Mouse (Mus musculus) gonadal fat pad, adult 2 months (tissue): ENCODE results near the gene Alox12. TPM values are rescaled to one million over a fixed set of nuclear protein-coding genes. Genes with fewer than 3 reads are reported as not detected.

ENCODE experiments used
- DNase-seq: peaks from one replicate; pipeline ENCODE4 v3.0.0-alpha.2; 2012; ENCODE audit warnings: low read depth
- polyA plus RNA-seq: library from polyadenylated mRNA; depleted of rRNA; stranded (reverse); fragments of >200 nt; gene quantifications from 2 replicates; pipeline ENCODE4 v1.2.3, GENCODE M21; 2012

Gene Alox12
- polyA plus RNA-seq, 1 experiment, result 26.5 TPM

DNA sequence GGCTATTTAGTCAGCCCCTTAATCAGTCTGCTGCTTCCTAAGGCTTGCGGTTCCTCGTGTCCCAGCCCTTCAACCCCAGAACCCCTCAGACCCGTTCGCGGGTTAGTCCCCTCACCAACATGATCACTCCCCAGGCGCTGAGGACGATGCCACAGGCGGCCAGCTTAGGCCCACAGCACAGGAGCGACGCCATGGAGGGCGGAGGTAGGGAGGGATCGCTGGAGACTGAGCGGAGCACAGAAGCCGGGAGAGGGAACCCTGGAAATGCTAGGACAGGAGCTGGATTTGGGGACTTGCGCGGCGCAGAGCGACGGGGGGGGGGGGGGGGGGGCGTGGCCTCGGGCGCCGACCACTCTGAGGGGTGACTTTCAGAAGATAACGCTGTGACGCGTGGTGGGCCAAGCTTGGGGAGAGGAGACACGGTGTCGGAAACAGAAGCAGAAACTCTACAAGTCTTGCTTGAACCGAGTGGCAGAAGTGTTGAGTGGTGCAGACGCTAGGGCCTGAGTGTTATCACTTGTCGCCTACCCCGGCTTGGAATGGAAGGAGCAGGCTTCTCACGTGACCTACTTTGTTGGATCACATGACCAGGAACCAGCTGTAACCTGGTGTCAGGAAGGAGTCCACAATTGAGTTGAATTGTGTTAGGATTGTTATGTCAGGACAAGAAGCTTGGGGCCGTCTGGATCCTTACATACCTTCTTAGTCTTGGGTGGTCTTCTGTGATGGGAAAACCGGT is 15.4 kb downstream of the Alox12 start, which contains the start of the genes Gm21988 and Rnasek:
Gm21988 (minus strand) TSS at position 290 of the 739 bp plus-strand sequence.
Rnasek (minus strand) TSS at position 302 of the 739 bp plus-strand sequence.
- DNase-seq, result no peak

DNA sequence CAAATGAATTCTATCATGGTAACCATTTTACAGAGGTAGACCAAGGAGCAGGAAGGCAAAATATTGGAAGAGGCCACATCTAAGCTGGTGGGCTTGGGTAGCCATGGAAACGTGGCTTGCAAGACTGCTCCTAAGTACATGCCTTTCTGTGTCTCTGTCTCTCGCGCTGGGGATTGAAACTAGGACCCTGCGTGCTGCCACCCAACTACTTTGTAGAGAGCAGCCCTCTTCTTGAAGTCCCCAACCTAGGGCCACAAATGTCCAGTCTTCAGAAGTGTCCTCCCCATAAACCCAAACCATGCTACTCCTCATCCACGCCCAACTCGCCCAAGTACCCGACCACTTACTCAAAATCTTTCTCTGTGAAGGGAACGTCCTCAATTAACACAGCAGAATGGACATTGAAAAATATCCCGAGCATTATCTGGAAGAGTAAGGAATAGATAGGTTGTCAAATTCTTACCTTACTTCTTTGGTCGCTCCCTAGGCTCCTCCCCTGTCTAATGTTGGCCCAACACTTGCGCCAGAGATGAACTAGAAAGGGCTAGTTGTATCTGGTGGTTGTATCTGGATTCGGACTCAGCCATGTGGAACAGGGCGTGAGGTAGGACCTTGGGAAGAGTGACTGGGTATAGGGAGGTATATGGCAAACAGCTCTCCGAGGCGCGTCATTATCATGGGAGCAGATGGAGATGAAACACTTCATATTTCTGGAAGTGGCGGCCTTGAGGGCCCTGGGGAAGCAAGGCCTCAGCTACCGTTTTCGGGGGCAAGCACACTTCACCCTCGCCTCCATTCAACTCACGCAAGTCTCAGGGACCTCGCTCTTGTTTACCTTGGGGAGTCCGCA is 16.3 kb downstream of the Alox12 start:
- DNase-seq, result no peak

DNA sequence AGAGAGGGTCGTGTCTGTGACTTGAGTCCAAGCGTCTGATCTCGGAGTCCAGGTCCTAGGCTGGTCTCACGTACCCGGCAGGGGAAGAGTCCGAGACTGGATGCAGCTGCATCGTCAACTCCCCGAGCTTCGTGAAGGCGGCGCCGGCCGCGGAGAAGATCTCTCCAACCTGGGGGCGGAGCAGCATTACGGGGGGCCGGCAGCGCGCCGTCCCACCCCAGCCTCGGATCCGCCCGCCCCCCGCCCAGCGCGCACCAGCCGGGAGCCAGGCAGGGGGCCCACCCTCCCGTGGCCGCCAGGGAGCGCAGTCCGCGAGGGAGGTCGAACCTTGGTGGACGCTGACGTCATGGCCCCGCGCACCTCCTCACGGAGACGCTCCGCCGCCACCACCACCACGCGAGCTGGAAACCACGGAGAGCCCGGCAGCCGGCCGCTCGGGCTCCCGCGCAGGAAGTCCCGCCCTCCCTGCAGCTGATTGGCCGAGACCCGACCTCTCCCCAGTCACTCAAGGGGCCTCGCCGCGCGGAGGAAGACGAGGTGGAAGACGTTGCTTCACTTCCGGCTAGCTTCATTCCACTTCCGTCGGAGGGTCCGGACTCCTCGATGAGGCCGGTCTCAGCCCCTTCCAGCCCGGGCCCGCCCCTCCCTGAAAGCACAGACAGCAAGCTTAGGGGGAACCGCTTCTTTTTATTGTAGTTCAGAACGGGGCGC is 17.5 kb downstream of the Alox12 start, which contains the start of gene 0610010K14Rik:
0610010K14Rik (minus strand) TSS at position 458 of the 711 bp plus-strand sequence.
- no peak for DNase-seq

DNA sequence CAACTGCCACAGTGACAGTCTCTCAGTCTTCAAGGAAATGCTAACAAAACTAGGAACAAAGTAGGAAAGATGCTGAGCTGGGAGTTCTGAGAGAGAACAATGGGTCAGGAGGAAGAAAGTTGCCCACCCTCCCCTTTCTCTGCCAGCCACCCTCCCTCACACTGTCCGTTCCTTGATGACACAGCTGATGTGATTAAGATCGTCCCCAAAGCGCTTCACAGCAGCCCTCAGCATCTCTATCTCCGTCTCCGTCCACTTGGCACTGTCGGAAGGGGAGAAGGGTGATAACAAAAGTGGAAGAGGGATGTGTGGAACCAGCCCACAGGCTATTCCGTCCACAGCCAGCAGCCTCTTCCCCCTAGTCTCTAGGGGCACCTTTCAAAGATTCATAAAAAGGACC is 18.4 kb downstream of the Alox12 start:
- no peak for DNase-seq

DNA sequence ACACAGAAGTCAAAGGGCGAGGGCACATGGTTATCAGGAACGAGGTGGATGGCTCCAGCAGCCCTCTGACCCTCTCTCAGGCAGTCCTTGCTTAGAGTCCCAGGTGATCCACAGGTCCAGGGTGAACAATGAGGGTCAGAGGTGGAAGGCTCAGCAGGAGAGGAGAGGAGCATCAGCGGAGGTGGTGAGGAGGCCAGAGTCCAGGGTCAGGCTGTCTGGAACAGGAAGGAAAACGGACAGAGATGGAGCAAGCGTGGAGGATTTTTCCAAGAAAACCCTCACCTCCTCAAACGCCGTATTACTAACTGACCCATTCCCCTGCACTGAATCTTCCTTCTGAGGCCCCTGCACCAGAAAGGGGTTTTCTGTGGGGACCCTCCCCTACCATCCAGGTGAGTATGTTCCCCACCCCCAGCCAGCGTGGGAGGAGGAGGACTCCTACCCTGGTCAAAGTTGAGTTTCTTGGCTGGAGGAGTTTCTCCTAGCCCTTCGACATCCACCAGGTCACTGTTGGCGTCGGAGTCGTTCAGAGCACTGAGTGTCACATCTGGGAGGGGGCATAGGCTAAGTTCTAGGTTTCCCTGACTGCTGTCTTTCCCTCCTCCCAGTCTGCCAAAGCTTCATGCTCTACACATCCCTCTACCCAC is 19.8 kb downstream of the Alox12 start:
- no peak for DNase-seq

DNA sequence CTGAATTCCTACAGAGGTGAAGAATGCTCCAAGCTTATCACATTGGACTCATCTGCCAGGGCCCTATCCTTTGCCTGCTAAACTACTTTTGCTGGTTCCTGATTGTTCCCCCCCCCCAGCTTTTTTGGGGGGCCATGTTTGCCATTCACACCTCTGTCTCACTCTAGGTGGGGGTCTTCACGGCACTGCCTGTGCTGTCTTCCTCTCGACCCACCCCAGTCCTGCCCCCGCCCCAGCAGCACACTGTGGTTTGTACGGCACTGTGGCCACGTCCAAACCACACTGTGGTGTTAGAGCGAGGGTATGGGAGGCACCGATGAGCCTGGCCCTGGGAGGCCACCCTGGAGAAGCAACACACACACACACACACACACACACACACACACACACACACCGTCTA is 20.7 kb downstream of the Alox12 start:
- no peak for DNase-seq

DNA sequence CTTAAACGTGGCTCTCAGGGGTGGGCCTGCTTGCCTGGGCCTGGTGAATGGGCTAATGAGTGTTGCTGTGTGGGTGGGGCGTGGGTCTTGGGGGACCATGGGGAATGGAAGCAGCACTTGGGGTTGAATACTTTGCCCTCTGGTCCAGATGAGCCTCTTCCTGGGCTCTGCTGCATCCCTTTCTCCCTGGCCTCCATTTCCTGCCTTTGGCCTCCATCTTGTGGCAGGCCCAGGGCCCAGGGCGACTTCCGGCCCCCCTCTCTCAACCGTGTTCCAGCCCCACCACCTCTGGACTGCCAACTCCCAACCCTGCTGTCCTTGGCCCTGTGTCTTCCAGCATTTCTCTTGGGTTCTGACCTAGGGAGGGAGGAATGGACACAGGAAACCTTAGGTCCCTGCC is 21.1 kb downstream of the Alox12 start:
- DNase-seq, result no peak

DNA sequence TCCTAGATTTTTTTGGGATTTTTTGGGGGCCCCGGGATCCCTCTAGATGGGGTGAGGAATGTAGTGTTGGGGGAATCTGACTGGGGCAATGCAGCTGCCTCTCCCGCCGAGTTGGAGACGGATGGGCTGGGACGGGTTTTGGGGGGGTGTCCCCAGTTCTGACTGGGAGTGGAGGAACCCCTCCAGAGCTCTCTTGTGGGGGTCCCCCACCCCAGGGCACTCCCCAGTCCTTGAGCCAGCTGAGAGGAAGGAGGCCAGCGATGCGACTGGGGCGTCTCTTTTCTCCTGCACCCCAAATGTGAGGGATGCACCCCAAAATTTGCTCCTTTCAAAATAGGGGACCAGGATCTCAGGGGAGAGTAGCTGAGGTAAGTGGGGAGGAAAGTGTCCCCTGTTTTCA is 22.1 kb downstream of the Alox12 start:
- no peak for DNase-seq

DNA sequence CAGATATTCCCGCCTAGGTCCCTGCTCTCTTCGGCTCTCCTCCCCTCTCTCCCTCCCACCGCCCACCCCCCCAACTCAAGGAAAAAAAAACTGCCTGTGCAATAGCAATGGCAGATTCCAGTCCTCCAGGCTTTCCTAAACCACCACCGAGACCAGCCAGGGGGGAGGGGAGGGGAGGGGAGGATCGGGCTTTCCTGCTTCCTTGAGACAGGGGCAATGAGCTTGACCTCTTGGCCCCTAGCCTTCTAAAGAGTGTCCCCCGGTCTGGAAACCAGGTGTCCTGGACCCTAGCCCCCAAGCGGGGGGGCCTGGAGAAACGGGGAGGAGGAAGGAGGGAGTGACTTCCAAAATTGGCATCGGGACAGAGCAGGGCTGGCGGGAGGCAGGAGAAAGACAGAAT is 22.6 kb downstream of the Alox12 start:
- no peak for DNase-seq

DNA sequence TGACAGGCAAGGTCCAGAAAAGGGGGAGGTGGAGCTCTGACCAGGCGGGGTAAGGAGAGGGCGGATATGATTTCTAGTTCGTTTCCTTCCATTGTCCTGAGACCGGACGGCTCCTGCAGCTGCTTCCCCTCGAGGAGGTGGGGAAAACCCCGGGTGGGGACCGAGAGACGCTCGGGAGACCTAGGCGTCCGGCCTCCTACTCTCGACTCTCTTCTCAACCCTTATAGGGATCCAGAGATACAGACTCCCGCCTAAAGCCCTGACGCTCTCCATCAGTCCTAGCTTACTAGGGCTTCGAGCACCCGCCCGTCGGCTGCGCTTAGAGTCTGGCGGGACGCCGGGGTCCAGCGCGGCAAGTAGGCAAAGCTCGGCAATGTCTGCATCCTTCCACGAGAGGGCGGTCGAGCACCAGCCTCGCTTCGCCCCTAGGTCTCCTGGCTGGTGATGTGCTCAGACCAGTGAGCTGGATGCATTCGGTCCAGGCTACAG is 24.9 kb downstream of the Alox12 start:
- DNase-seq, result no peak

DNA sequence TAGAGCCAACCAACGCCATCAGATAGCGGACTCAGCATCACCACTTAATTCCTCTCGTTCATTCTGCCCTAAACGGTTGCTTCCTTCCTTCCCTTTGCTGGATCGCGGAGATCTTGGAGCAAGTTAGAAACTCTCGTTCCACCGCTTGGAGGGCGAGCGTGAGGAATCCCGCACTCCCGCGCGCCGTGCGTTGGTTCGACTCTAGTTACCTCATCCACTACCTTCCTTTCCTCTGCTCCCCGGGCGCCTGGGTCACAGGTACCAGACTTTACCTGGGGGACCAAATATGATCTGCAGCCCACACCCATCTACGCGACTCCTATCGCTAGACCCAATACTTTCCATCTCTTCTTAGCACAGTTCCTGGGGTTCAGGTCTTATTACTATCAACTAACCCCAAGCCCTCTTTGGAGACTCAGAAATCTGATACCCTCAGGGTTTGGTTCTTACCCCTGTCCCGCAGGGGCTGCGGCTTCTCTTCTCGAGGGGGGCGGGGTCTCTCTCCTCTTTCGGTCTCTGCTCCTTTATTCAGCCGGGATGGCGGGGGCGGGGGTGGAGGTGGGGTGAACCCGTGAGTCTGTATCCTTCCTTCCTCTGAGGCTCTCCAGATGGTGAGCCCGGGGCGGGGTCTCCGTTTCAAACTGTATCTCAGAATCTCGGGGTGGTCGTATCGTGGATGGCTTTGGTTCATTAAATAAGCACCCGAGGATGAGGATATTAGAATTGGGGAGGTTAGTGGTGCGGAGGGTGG is 25.7 kb downstream of the Alox12 start, which contains the start of gene Bcl6b:
Bcl6b (minus strand) TSS at position 539 of the 751 bp plus-strand sequence.
- no peak for DNase-seq

DNA sequence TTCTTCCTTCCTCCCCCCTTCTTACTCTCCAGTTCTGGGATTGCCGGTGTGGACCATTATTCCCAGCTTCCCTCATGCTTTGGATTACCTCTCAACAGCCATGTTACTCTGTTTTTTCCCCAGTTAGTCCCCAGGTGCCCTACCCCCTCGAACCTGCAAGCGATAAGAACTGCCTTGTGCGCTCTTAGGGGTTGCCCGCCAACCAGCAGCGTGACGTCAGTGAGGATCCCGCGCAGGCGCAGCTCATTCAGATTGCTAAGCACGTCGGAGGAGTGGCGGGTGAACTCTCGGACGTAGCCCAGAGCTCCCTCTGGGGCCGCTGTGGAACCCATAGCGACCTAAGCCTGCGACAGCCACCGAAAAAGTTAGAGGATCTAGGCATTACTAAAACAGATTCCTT is 26.3 kb downstream of the Alox12 start:
- DNase-seq, result no peak

DNA sequence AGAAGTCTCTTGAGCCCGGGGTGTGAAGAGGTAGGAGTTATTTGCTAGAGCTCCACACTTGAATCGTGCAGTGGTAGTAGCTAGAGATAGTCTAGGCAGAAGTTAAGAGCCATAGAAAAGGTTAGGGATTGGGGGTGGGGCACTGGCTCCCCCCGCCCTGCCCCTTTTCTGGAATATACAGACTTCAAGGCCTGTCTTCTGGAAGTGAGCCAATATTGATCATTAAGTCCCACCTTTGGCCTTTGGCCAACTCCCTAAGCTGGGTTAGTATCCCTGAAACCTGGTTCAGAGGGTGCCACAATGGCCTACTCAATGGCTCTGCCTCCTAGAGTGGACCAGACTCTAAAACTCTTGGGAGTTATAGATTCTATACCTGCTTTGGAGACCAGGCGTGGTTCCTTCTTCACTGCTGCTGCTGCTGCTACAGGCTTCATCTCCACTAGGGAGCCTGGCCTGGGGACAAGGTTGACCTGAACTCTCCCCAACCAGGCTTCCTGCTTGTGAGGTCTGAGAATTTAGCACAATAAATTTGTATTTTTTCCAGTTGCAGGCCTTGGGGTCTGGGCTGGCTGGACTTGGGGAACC is 27.4 kb downstream of the Alox12 start:
- no peak for DNase-seq

DNA sequence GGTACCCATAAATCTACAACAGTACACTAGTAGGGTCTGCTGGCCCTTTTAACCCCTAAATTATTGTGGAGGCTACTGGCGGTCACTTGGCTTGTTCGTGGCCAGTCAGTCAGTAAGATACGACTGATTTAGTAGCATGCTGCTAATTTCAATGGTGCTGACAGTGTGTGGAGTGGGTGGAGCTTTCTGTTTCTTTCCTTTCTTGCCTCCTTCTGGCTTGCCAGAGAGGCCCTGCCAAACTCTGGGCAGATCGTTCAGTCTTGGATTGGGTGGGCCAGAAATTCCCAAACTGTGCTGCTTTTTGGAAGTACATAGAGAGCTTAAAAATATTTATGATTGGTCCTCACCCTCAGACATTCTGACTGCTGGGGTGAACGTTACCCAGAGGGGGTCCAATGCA is 28.0 kb downstream of the Alox12 start:
- DNase-seq, result no peak

DNA sequence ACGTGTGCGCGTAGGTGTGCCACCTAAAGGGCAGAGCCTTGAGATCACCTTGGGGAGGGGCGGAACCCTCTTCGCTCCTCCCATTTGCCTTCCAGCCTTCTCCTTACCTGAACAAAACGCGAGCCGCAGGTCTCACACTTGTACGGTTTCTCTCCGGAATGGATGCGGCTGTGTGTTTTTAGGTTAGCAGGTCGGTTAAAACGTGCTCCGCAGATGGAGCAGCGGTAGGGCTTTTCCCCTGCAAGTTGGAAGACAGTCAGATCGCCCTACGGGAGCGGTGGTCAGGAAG is 28.6 kb downstream of the Alox12 start:
- DNase-seq, result no peak

DNA sequence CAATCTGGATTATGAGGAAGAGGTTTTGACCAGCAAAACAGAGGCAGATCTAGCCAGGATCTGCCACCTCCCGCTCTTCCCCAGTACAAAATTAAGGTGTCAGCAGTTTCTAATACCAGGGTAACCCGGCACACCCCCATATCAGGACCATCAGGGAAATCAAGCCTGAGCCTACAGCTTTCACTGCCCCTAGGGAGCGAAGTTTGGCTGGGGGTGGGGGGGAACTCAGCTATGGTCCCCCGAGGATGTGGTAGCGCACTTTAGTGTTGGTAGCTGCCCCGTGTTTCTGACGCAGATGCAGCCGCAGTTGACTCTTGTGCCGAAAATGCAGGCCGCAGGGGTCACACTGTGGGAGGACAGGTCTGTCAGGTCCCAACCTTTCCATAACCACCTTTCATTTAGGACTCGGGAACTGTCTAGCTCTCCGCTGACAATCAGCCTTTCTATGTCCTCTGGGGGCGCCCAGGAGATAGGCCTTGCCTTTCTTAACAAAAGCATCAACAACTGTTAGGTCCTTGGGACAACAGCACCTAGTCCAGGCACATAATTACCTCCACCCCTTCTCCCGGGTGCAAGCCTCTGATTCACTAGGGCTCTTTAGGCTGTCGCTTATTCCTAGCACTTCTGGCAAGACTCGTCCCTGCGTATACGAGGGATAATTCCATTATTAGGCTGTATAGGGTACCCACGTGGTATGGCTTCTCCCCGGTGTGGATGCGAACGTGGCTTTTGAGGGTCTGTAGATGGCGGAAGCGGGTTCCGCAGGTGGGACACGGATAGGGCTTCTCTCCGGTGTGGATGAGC is 29.2 kb downstream of the Alox12 start:
- no peak for DNase-seq

DNA sequence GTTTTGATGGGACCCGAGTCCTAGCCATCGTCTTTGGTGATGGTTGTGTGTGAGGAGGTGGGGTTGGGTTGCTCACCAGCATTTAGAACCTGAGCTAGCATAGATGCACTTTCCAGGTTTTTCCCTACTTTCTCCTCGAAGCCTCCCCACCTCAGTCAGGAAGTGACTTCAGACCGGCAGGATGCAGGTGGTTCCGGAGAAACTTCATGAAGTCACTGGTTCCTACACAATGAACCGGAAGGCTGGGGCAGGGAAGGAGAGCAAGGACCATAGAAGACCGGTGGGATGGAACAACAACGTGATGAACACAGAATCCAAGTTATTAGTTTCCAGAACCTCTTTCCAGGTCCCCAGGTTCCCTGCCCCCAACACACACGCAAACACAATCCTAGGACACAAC is 31.4 kb downstream of the Alox12 start:
- no peak for DNase-seq

DNA sequence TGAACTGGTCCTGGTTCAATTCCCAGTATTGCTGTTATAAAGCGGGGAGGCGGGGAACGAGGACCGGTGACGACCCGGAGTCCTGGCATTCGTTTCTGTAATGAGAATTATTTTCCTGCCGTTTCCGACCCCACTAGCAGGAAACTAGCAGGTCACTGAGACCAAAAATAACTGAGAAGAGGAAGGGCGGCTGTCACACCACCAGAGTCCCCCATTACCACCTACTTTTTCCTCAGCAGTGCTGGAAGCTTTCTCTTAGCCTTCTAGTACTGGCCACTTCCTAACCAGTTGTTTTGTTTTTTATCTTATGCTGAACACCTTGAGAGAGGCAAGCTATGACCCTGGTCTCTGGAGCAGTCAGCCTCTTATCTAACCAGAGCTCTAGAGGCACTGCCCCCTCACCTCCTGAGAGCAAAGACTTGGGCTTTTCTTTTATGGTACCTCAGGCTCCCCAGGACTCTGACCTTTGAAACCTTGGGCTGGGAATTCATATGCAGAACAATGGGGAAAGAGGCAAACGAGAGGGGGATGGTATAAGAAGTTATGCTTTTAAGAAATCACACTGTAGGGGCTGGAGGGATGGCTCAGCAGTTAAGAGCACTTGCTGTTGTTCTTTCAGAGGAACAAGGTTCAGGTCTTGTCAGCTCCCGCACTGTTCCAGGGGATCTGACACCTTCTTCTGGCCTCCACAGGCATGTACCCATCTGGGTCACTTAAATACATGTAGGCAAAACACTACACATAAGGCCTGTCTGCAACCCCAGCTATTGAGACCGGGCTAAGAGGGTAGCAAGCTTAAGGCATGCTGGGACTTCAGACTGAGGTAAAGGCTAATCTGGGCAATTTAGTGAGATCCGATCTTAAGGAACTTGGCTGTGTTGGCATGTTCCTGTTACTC is 33.3 kb downstream of the Alox12 start:
- no peak for DNase-seq
